ENCODE assay signal across 10 mouse cellular contexts in genomic region chr7:121485266-121485665, GRCm38 (mm10).
DNase-seq lines count a peak whose midpoint lies in the region; TF ChIP-seq lines count a peak whose summit lies in the region.
"Had no signal": no experiment of that assay in that cellular context is flagged by ENCODE, and none has a peak within 500 bp of the region (broad histone marks: within the 10 kb centered on the region; RNA-seq: fewer than 3 reads in every experiment).

No protein-coding gene starts in this region.

- H3K27ac ChIP-seq in gastrocnemius, adult 2 months: no peak overlapping the region
- H3K27ac ChIP-seq: heart, embryonic 15.5 days; midbrain, embryonic 12.5 days had no signal

- intact Hi-C loops in gastrocnemius, adult 2 months (cut with DNase I): no loop called here
- intact Hi-C loops in gastrocnemius, postnatal 36 days (cut with DNase I): no loop called here

- no peak overlapping the region for H3K4me3 ChIP-seq in gastrocnemius, adult 2 months
- H3K4me3 ChIP-seq: heart, embryonic 15.5 days; midbrain, embryonic 12.5 days had no signal

- TF ChIP-seq CTCF in gastrocnemius, adult 2 months (IDR thresholded peaks at IDR 0.05): peak; percentile 9; the same call in 1 of the 2 replicates

- no peak for DNase-seq in gastrocnemius, adult 2 months
- no peak for DNase-seq in gastrocnemius, postnatal 36 days
- peak; percentile 1 for DNase-seq in thymus, postnatal 25 days
- no peak for DNase-seq in thymus, postnatal 10 days (ENCODE audit: low spot score in 2 of 2)
- peak; percentile 79 for DNase-seq in layer of hippocampus, adult 11-12 months (ENCODE audit: low spot score)
- DNase-seq in right cerebral cortex, postnatal 14 days: peak; percentile 57
- DNase-seq in adrenal gland, adult 18-20 months (ENCODE audit: low spot score in 2 of 2): no peak
- DNase-seq in thymus, postnatal 4 days: no peak

Comparison
In these comparisons a context has a peak if more than half of its experiments do, and no peak if none do; other contexts are left out.
1. DNase-seq: peak in thymus, postnatal 25 days (single experiment), layer of hippocampus, adult 11-12 months (single experiment) and right cerebral cortex, postnatal 14 days (single experiment); none in gastrocnemius, adult 2 months (single experiment), gastrocnemius, postnatal 36 days (0 of 2), thymus, postnatal 10 days (0 of 2), adrenal gland, adult 18-20 months (0 of 2) and thymus, postnatal 4 days (single experiment).